Mouse (Mus musculus) liver, adult 2 months (tissue): Measurements from ENCODE around the gene Cldn7.

Experiments used
- CTCF ChIP-seq: fragments of 200-500 bp; IDR thresholded peaks from 2 replicates; pipeline ENCODE4 v1.5.1; 2011; ENCODE audit warnings: low read depth, low read length, control low read depth
- POLR2A ChIP-seq: fragments of 200-500 bp; IDR thresholded peaks from 2 replicates; pipeline ENCODE4 v1.6.1; 2011; ENCODE audit warnings: low read length, control low read depth; ENCODE audit not compliant: insufficient read depth; ENCODE audit errors: extremely low read depth

GRCm38 (mm10) chr11:69948763-69949150 is 15.8 kb upstream of the Cldn7 start:
- peak; percentile 87 for TF ChIP-seq CTCF
- TF ChIP-seq POLR2A: no peak
